Mouse (Mus musculus) limb, embryonic 11.5 days (tissue): ENCODE results near the gene Slc15a5. TPM values are rescaled to one million over a fixed set of nuclear protein-coding genes. Genes with fewer than 3 reads are reported as not detected.

ENCODE experiments used
- ATAC-seq: fragments of 200-750 bp; cut with Nextera tagmentation; 2 replicates; pipeline ENCODE4 v1.8.0; 2017; ENCODE audit warnings: low read depth; ENCODE audit not compliant: insufficient number of reproducible peaks, low FRiP score, low TSS enrichment
- DNase-seq: peaks from one replicate; pipeline ENCODE4 v3.0.0-alpha.2; 2015; ENCODE audit warnings: low spot score
- H3K27ac ChIP-seq: fragments of 300-500 bp; sonication (generic); replicated peaks from 2 replicates; pipeline ENCODE4 v1.5.1; 2014; ENCODE audit warnings: low read depth, mild to moderate bottlenecking, low read length
- H3K27me3 ChIP-seq: fragments of 300-500 bp; sonication (generic); 2 replicates; pipeline ENCODE4 v1.6.1; 2014; ENCODE audit warnings: mild to moderate bottlenecking, low read length, mixed read lengths; ENCODE audit not compliant: control insufficient read depth, insufficient read depth
- H3K36me3 ChIP-seq: fragments of 300-500 bp; sonication (generic); 2 replicates; pipeline ENCODE4 v1.6.1; 2014; ENCODE audit warnings: mild to moderate bottlenecking, low read length, moderate library complexity, mixed read lengths; ENCODE audit not compliant: control insufficient read depth, insufficient read depth
- H3K4me1 ChIP-seq: fragments of 300-500 bp; sonication (generic); 2 replicates; pipeline ENCODE4 v1.6.1; 2014; ENCODE audit warnings: low read length, mixed read lengths; ENCODE audit not compliant: control insufficient read depth, insufficient read depth
- H3K4me2 ChIP-seq: fragments of 300-500 bp; sonication (generic); 2 replicates; pipeline ENCODE4 v1.6.1; 2014; ENCODE audit warnings: low read depth, mild to moderate bottlenecking, moderate library complexity; ENCODE audit not compliant: severe bottlenecking
- H3K4me3 ChIP-seq: fragments of 300-500 bp; sonication (generic); 2 replicates; pipeline ENCODE4 v1.5.1; 2014; ENCODE audit warnings: low read depth, low read length
- H3K9ac ChIP-seq: fragments of 300-500 bp; sonication (generic); 2 replicates; pipeline ENCODE4 v1.6.1; 2014; ENCODE audit warnings: mild to moderate bottlenecking, low read length
- H3K9me3 ChIP-seq: fragments of 300-500 bp; sonication (generic); 2 replicates; pipeline ENCODE4 v1.6.1; 2016; ENCODE audit warnings: low read length; ENCODE audit not compliant: control insufficient read depth
- WGBS: fragments of 180-500 bp; shearing (Covaris S2); extraction: QIAGEN DNeasy Blood & Tissue Kit; methylation state at CpG from one replicate; pipeline ENCODE4 v1.1.7; 2014; 5-methylcytosine and 5-hydroxymethylcytosine counted together
- polyA plus RNA-seq: library from polyadenylated mRNA; unstranded; fragments of >200 nt; fragmentation: Nextera tagmentation; extraction: Ambion mirVana; gene quantifications from 2 replicates; pipeline ENCODE4 v1.2.1, GENCODE M21; 2014

Gene Slc15a5
- polyA plus RNA-seq, 1 experiment from 2014 or later, result not detected

DNA sequence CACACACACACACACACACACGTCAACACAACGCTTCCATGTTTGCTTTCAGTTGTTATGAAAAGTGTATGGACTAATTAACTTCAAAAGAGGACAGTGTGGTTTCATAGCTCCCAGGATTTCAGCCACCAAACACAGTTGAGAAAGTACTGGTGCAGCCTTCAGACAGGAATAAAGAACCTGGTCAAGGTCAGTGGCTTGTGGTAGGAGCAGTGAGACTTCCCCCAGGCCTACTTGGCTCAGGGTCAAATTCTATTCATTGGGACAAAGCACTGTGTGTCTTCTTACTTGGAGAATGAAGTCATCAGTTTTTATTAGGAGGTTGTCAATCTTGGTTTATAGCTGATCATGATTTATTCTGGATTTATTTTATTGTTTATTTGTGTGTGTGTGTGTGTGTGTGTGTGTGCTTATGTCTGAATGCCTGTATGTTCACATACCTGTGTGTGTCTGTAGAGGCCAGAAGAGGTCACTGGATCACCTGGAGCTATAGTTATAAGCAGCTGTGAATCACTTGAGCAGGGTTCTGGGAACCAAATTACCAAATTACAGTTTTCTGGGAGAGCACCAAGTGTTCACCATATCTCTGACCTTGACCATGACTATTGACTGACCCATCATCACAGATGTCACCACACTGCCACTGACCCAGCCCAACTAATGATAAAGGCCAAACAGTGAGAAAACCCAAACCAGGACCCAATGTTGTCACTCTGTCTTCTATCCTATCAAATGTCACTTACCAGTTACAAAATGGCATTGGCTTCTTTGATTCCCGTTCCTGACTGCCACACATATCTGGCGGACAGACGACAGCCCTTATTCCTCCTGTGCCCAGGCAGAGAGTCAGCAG lies 7.4 kb downstream of the Slc15a5 start:
- no peak overlapping the region for H3K4me3 ChIP-seq
- H3K36me3 ChIP-seq, result no peaks in the 10 kb centered on the region
- ATAC-seq, result no peak
- no peak overlapping the region for H3K27ac ChIP-seq
- 87% methylated on average over 5 of the region's 5 CpGs for WGBS
- no peak overlapping the region for H3K9ac ChIP-seq
- H3K4me2 ChIP-seq, result no peak overlapping the region
- no peaks in the 10 kb centered on the region for H3K9me3 ChIP-seq
- no peak for DNase-seq
- H3K4me1 ChIP-seq, result no peaks in the 10 kb centered on the region
- no peaks in the 10 kb centered on the region for H3K27me3 ChIP-seq

DNA sequence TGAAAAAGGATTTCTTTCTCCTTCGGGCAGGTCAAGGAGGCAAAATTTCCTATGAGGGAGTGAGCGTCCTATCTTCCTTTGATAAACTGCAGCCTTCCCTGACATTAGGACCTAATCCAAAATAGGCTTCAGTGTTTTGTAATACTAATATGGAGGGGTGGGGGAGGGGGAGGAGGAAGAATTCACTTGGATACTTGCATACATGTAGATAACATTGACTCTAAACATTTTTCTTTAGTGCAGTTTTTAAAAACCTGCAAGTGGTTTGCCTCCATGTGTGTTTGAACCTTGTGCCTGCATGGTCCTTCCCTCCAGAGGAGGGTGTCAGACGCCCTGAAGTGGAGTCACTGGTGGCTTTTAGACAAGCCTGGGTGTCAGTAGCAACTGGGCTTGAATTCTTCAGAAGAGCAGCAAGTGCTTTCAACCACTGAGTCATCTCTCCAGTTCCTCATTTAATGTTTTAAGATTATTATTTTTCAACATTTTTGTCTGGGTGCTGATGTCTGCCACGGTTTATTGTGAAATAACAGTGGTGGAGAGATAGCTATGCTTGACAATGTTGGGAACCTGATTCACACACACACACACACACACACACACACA lies 8.1 kb downstream of the Slc15a5 start:
- H3K4me3 ChIP-seq, result no peak overlapping the region
- no peak for DNase-seq
- H3K36me3 ChIP-seq, result no peaks in the 10 kb centered on the region
- H3K9ac ChIP-seq, result no peak overlapping the region
- no peak overlapping the region for H3K4me2 ChIP-seq
- no peak overlapping the region for H3K27ac ChIP-seq
- H3K27me3 ChIP-seq, result no peaks in the 10 kb centered on the region
- ATAC-seq, result no peak
- H3K9me3 ChIP-seq, result no peaks in the 10 kb centered on the region
- 91% methylated on average over 4 of the region's 4 CpGs for WGBS
- H3K4me1 ChIP-seq, result no peaks in the 10 kb centered on the region

DNA sequence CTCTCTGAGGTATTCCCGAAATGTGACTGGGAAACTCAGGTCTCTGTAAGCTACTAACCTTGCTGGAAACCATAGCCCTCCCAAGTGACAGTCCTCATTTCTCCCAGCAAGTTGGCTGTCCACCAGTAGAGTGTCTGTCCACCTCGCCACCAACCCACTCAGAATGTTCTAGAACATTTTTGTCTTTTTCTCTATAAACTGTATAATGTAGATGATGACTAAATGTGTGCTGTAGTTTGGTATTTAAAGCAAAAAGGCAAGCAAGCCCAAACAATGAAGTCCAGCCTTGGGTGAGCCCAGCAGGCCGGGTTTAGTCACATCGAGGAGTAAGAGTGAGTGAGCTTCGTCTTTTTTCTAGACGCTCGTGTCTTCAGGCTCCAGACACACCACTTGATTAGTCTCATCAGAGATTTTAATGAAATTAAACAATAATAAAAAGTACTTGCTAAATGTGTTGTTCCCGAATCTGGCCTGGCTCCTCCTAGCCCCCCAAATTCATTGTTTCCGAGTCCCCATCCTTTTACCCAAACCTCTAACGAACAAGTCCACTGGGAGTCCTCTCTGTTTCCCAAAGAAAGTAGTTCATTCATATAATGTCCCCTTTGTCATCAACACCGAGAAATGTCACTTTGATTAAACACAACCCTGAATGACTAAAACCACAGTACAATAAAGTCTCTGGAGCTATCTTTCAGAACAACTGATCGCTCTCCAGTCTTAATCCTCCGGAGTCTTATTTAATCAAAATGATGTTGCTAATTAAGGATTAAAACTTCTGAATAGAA lies 8.8 kb downstream of the Slc15a5 start:
- 90% methylated on average over 13 of the region's 13 CpGs for WGBS
- Histone ChIP-seq H3K36me3 (no peaks in the 10 kb centered on the region), H3K9me3 (no peaks in the 10 kb centered on the region), H3K27ac (no peak overlapping the region), H3K27me3 (no peaks in the 10 kb centered on the region), H3K9ac (no peak overlapping the region), H3K4me2 (no peak overlapping the region), H3K4me1 (no peaks in the 10 kb centered on the region), H3K4me3 (no peak overlapping the region)
- DNase-seq (no peak), ATAC-seq (no peak)

DNA sequence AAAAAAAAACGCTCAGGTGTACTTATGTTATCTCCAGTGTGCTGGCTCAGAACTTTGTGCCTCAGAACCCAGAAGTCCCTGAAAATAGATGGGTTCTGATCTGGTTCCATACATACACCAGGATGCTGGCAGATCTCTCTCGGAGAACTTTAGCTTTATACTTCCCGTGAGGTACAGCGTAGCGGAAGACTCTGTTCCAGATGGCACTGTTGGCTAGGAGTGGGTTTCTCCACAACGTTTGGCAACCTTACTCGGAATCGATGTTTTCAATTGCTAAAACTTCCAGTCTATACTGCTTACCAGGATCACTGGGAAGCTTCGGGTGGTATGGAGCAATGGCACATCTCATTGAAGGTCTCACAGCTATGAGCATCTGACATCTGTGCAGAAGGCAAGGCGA lies 9.8 kb downstream of the Slc15a5 start:
- DNase-seq, result no peak
- Histone ChIP-seq H3K9ac (no peak overlapping the region), H3K4me1 (no peaks in the 10 kb centered on the region), H3K4me2 (no peak overlapping the region), H3K27me3 (no peaks in the 10 kb centered on the region), H3K9me3 (no peaks in the 10 kb centered on the region), H3K4me3 (no peak overlapping the region), H3K27ac (no peak overlapping the region), H3K36me3 (no peaks in the 10 kb centered on the region)
- no peak for ATAC-seq
- WGBS, result 89% methylated on average over 10 of the region's 10 CpGs

DNA sequence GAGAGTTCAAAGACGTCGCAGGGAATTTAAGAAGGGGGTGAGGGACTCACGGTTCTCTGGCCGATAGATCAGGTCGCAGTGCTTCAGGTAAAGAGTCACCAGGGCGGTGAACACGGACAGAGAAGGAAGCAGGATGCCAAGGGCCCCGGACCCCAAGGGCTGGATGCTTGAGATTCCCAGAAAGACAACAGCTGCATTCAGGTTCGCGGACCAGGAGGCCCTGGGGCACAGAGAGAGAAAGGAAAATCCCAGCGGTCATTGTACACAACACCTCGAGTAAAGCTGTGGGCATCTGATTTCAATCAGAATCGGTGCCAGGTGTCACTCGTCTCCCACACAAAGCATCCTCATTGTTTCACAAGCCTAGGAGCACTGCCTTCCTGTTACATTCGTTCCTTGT lies 24.1 kb downstream of the Slc15a5 start:
- Histone ChIP-seq H3K4me3 (no peak overlapping the region), H3K4me2 (no peak overlapping the region), H3K27ac (no peak overlapping the region), H3K9me3 (no peaks in the 10 kb centered on the region), H3K36me3 (no peaks in the 10 kb centered on the region), H3K9ac (peak overlapping the region; percentile 14; the same call in 1 of the 2 replicates), H3K27me3 (no peaks in the 10 kb centered on the region), H3K4me1 (no peaks in the 10 kb centered on the region)
- no peak for DNase-seq
- no peak for ATAC-seq
- WGBS, result 34% methylated on average over 15 of the region's 15 CpGs

DNA sequence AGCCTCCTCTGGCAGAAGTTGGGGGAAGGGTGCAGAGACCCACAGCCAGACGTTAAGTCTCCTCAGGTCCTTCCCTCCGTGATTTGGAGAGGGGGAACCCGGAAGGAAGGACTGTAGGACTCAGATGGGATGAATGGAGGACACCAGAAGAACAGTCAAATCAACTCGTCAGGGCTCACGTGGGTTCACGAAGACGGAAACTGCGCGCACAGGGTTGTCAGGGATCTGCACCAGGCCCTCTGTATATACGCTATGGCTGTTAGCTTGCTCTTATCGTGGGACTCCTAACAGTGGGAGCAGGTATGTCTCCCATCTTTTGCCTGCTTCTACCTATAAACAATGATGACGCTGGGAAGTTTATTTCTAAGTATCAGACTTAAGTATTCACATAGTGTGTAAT lies 24.8 kb downstream of the Slc15a5 start:
- Histone ChIP-seq H3K27me3 (no peaks in the 10 kb centered on the region), H3K4me3 (no peak overlapping the region), H3K4me2 (no peak overlapping the region), H3K27ac (no peak overlapping the region), H3K36me3 (no peaks in the 10 kb centered on the region), H3K9ac (no peak overlapping the region), H3K9me3 (no peaks in the 10 kb centered on the region), H3K4me1 (no peaks in the 10 kb centered on the region)
- ATAC-seq (no peak), DNase-seq (no peak)
- WGBS, result 90% methylated on average over 12 of the region's 12 CpGs

DNA sequence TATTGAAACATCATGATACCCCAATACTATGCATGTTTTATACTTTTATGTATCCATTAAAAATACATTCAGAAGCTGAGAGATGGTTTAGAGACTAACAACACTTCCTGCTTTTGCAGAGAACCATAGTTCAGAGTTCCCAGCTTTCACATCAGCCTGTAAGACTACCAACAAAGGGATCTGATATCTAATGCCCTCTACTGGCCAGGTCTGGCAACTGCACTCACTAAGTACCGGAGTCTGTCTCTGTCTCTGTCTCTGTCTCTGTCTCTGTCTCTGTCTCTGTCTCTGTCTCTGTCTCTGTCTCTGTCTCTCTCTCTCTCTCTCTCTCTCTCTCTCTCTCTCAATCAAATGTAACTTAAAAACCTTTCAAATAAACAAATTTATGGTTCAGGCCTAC lies 25.6 kb downstream of the Slc15a5 start:
- Histone ChIP-seq H3K27me3 (no peaks in the 10 kb centered on the region), H3K9me3 (no peaks in the 10 kb centered on the region), H3K27ac (no peak overlapping the region), H3K36me3 (no peaks in the 10 kb centered on the region), H3K4me3 (no peak overlapping the region), H3K4me2 (no peak overlapping the region), H3K4me1 (no peaks in the 10 kb centered on the region), H3K9ac (no peak overlapping the region)
- 58% methylated on average over 1 of the region's 1 CpGs for WGBS
- no peak for DNase-seq
- ATAC-seq, result no peak

DNA sequence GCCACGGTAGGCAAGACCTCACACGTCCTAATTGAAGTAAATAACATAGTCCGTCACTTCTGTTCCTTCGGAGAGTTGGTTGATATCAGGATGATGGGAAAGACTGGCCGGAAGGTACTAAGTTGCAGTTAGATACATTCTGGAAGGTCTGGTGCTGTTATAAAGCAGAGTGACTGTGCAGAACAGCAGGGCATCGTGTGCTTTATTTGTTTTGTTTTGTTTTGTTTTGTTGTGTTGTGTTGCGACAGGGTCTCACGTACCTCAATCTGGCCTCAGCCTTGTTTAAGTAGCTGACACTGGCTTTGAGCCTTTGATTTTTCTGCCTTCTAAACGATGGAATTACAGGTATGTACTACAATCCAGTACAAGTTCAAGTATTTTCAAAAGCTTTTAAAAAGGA lies 26.0 kb downstream of the Slc15a5 start:
- H3K27me3 ChIP-seq, result no peaks in the 10 kb centered on the region
- WGBS, result 86% methylated on average over 9 of the region's 9 CpGs
- no peaks in the 10 kb centered on the region for H3K4me1 ChIP-seq
- DNase-seq, result no peak
- H3K27ac ChIP-seq, result no peak overlapping the region
- no peak overlapping the region for H3K4me2 ChIP-seq
- ATAC-seq, result no peak
- no peaks in the 10 kb centered on the region for H3K36me3 ChIP-seq
- no peaks in the 10 kb centered on the region for H3K9me3 ChIP-seq
- H3K9ac ChIP-seq, result no peak overlapping the region
- H3K4me3 ChIP-seq, result no peak overlapping the region
